Mouse (Mus musculus): Measurements from ENCODE around the gene Tmem163. TPM values are rescaled to one million over a fixed set of nuclear protein-coding genes. Genes with fewer than 3 reads are reported as not detected.

Gene Tmem163
- polyA plus RNA-seq, 1 experiment = not detected

GRCm38 (mm10) chr1:127677131-127677631 is 2.2 kb downstream of the Tmem163 start:
- Histone ChIP-seq H3K4me3 (ENCODE audit: insufficient read depth, low read length) (peak overlapping the region; percentile 36), H3K4me1 (ENCODE audit: control insufficient read depth, insufficient read depth, low read length) (0 out of 2 replicates have a peak, but pooled peaks cover 2% of the 10 kb centered on the region), H3K27ac (ENCODE audit: insufficient read depth, low read length) (no peak overlapping the region)
- TF ChIP-seq CTCF (IDR thresholded peaks at IDR 0.05; ENCODE audit: borderline replicate concordance, insufficient read depth, low read length) = no peak
- no peak for TF ChIP-seq POLR2A (IDR thresholded peaks at IDR 0.05; ENCODE audit: low read depth, low read length)

GRCm38 (mm10) chr1:127676516-127677099 is 2.7 kb downstream of the Tmem163 start:
- 0 out of 2 replicates have a peak, but pooled peaks cover 2% of the 10 kb centered on the region for H3K4me1 ChIP-seq (ENCODE audit: control insufficient read depth, insufficient read depth, low read length)
- no peak overlapping the region for H3K27ac ChIP-seq (ENCODE audit: insufficient read depth, low read length)
- TF ChIP-seq POLR2A (IDR thresholded peaks at IDR 0.05; ENCODE audit: low read depth, low read length) (no peak), CTCF (IDR thresholded peaks at IDR 0.05; ENCODE audit: borderline replicate concordance, insufficient read depth, low read length) (no peak)
- no peak overlapping the region for H3K4me3 ChIP-seq (ENCODE audit: insufficient read depth, low read length)

- no peak for TF ChIP-seq CTCF (IDR thresholded peaks at IDR 0.05; ENCODE audit: borderline replicate concordance, insufficient read depth, low read length)
- no peak for TF ChIP-seq POLR2A (IDR thresholded peaks at IDR 0.05; ENCODE audit: low read depth, low read length)
- Histone ChIP-seq H3K4me3 (ENCODE audit: insufficient read depth, low read length) (no peak overlapping the region), H3K4me1 (ENCODE audit: control insufficient read depth, insufficient read depth, low read length) (0 out of 2 replicates have a peak, but pooled peaks cover 2% of the 10 kb centered on the region), H3K27ac (ENCODE audit: insufficient read depth, low read length) (no peak overlapping the region)
Measured at GRCm38 (mm10) chr1:127676116-127676515, 3.2 kb downstream of the Tmem163 start.

- H3K4me1 ChIP-seq (ENCODE audit: control insufficient read depth, insufficient read depth, low read length) = 0 out of 2 replicates have a peak, but pooled peaks cover 2% of the 10 kb centered on the region
- no peak overlapping the region for H3K4me3 ChIP-seq (ENCODE audit: insufficient read depth, low read length)
- no peak for TF ChIP-seq CTCF (IDR thresholded peaks at IDR 0.05; ENCODE audit: borderline replicate concordance, insufficient read depth, low read length)
- no peak for TF ChIP-seq POLR2A (IDR thresholded peaks at IDR 0.05; ENCODE audit: low read depth, low read length)
- no peak overlapping the region for H3K27ac ChIP-seq (ENCODE audit: insufficient read depth, low read length)
Measured at GRCm38 (mm10) chr1:127675253-127675652, 4.1 kb downstream of the Tmem163 start.

DNA sequence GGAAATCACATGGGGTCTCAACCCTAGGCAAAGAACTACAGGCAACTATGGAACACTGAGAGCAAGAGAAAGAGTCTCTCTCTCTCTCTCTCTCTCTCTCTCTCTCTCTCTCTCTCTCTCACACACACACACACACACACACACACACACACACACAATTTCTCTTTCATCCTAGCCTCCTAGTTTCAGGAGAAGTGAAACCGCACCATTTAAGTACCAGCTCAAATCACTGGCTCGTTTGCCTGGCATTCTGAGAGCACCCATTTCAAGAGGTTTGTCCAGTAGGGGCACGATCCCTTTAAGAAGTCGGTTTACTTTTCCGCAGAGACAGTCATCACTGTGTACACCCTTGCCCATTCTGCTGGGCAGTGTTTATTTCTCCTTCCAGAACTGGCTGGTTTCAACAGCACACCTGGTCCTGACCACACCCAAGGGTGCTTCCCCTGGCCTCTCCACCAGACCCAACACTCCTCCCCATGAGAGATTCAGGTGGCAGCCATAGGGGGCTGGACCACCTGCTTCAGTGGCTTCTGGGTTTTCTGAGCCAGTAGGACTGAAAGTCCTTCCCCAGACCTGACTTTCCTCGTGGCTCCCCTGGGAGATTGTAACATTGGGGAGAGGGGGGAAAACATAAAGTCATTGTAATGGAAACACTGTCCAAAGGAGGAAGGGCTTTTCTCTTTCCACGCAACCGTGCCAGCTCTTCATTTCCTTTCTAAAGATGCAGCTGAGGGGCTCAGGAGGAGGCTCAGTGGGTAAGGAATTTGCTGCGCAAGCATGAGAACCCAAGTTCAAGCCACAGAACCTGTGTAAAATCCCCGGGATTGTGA is 5.9 kb downstream of the Tmem163 start:
- TF ChIP-seq CTCF (IDR thresholded peaks at IDR 0.05; ENCODE audit: borderline replicate concordance, insufficient read depth, low read length) (no peak), POLR2A (IDR thresholded peaks at IDR 0.05; ENCODE audit: low read depth, low read length) (no peak)
- H3K27ac ChIP-seq (ENCODE audit: insufficient read depth, low read length) = no peak overlapping the region
- 0 out of 2 replicates have a peak, but pooled peaks cover 2% of the 10 kb centered on the region for H3K4me1 ChIP-seq (ENCODE audit: control insufficient read depth, insufficient read depth, low read length)
- H3K4me3 ChIP-seq (ENCODE audit: insufficient read depth, low read length) = no peak overlapping the region

- H3K4me3 ChIP-seq (ENCODE audit: insufficient read depth, low read length) = no peak overlapping the region
- no peaks in the 10 kb centered on the region for H3K4me1 ChIP-seq (ENCODE audit: control insufficient read depth, insufficient read depth, low read length)
- H3K27ac ChIP-seq (ENCODE audit: insufficient read depth, low read length) = no peak overlapping the region
- TF ChIP-seq CTCF (IDR thresholded peaks at IDR 0.05; ENCODE audit: borderline replicate concordance, insufficient read depth, low read length) (no peak), POLR2A (IDR thresholded peaks at IDR 0.05; ENCODE audit: low read depth, low read length) (no peak)
Measured at GRCm38 (mm10) chr1:127668161-127668560, 11.2 kb downstream of the Tmem163 start.

GRCm38 (mm10) chr1:127667110-127667860 is 12.1 kb downstream of the Tmem163 start:
- TF ChIP-seq CTCF (IDR thresholded peaks at IDR 0.05; ENCODE audit: borderline replicate concordance, insufficient read depth, low read length) (no peak), POLR2A (IDR thresholded peaks at IDR 0.05; ENCODE audit: low read depth, low read length) (no peak)
- Histone ChIP-seq H3K4me3 (ENCODE audit: insufficient read depth, low read length) (no peak overlapping the region), H3K4me1 (ENCODE audit: control insufficient read depth, insufficient read depth, low read length) (no peaks in the 10 kb centered on the region), H3K27ac (ENCODE audit: insufficient read depth, low read length) (no peak overlapping the region)

GRCm38 (mm10) chr1:127666221-127666620 is 13.1 kb downstream of the Tmem163 start:
- Histone ChIP-seq H3K4me1 (ENCODE audit: control insufficient read depth, insufficient read depth, low read length) (no peaks in the 10 kb centered on the region), H3K4me3 (ENCODE audit: insufficient read depth, low read length) (no peak overlapping the region), H3K27ac (ENCODE audit: insufficient read depth, low read length) (no peak overlapping the region)
- TF ChIP-seq POLR2A (IDR thresholded peaks at IDR 0.05; ENCODE audit: low read depth, low read length) = no peak
- no peak for TF ChIP-seq CTCF (IDR thresholded peaks at IDR 0.05; ENCODE audit: borderline replicate concordance, insufficient read depth, low read length)

DNA sequence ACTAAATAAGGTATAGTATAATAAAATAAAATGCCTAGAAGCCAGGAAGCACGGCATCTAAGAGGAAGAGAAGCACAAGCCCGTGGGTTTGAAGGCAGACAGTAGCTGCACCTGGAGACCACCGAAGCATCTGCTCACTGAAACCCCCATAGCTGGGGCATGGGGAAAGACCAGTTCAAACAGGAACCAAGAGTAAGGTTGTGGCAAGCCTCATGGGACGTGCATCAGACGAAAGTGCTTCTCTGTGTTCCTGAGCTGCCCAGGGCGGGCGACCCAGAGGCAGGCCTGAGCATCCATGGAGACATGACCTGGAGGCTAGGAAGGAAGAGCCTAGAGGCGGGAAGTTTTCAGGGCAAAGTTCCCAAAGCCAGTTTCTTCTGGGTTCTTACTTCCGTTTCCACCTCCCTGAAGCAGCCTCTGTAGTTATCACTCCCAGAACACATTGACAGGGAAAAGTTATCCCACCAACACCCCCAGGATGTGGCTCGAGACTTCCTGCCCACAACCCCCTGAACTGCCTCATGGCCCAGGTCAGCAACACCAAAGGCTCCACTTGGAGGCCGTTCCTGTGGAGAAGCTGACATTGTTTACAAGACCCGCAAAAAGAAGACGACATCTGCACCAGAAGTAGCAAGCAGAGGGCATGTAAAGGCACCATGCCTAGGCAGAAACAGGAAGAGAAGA is 16.8 kb downstream of the Tmem163 start:
- H3K4me1 ChIP-seq (ENCODE audit: control insufficient read depth, insufficient read depth, low read length) = no peaks in the 10 kb centered on the region
- no peak overlapping the region for H3K27ac ChIP-seq (ENCODE audit: insufficient read depth, low read length)
- no peak overlapping the region for H3K4me3 ChIP-seq (ENCODE audit: insufficient read depth, low read length)
- TF ChIP-seq POLR2A (IDR thresholded peaks at IDR 0.05; ENCODE audit: low read depth, low read length) = no peak

Measured in embryonic fibroblast, embryonic 13.5 days (primary cell).